Mouse (Mus musculus): Measurements from ENCODE around the gene Cep44. TPM values are rescaled to one million over a fixed set of nuclear protein-coding genes. Genes with fewer than 3 reads are reported as not detected.
A peak's percentile ranks its signal among the peaks of the same experiment; 100 is the strongest.

Cep44 gene
- polyA plus RNA-seq, 1 experiment from 2014 or later: 36.4 TPM

- ATAC-seq (ENCODE audit: insufficient read depth, low FRiP score): no peak
- H3K4me3 ChIP-seq (replicated peaks; ENCODE audit: low read length): peak overlapping the region; percentile 97
- no peaks in the 10 kb centered on the region for H3K27me3 ChIP-seq (ENCODE audit: control insufficient read depth, insufficient read depth, low read length)
- peaks cover 11% of the 10 kb centered on the region for H3K4me1 ChIP-seq (ENCODE audit: control insufficient read depth, insufficient read depth, low read length)
- no peaks in the 10 kb centered on the region for H3K9me3 ChIP-seq (replicated peaks; ENCODE audit: control insufficient read depth, low read length)
- no peaks in the 10 kb centered on the region for H3K36me3 ChIP-seq (ENCODE audit: control insufficient read depth, insufficient read depth, low read length)
- no peak overlapping the region for H3K27ac ChIP-seq (ENCODE audit: low read length)
- peak overlapping the region; percentile 60 for H3K4me2 ChIP-seq (ENCODE audit: low read depth, low read length)
- H3K9ac ChIP-seq (ENCODE audit: low read length): peak overlapping the region; percentile 29; the same call in 1 of the 2 replicates
- 25% methylated on average over 10 of the region's 10 CpGs for WGBS
Observed at GRCm38 (mm10) chr8:56552045-56552444, 1.2 kb upstream of the Cep44 start.

- under 1% methylated on average over 28 of the region's 28 CpGs for WGBS
- peak; percentile 98 for ATAC-seq (ENCODE audit: insufficient read depth, low FRiP score)
- H3K4me2 ChIP-seq (ENCODE audit: low read depth, low read length): peak overlapping the region; percentile 60
- peak overlapping the region; percentile 97 for H3K4me3 ChIP-seq (replicated peaks; ENCODE audit: low read length)
- no peaks in the 10 kb centered on the region for H3K36me3 ChIP-seq (ENCODE audit: control insufficient read depth, insufficient read depth, low read length)
- peak overlapping the region; percentile 91 for H3K27ac ChIP-seq (ENCODE audit: low read length)
- peaks cover 11% of the 10 kb centered on the region for H3K4me1 ChIP-seq (ENCODE audit: control insufficient read depth, insufficient read depth, low read length)
- peak overlapping the region; percentile 75 for H3K9ac ChIP-seq (ENCODE audit: low read length)
- H3K9me3 ChIP-seq (replicated peaks; ENCODE audit: control insufficient read depth, low read length): no peaks in the 10 kb centered on the region
- no peaks in the 10 kb centered on the region for H3K27me3 ChIP-seq (ENCODE audit: control insufficient read depth, insufficient read depth, low read length)
Observed at GRCm38 (mm10) chr8:56551361-56551852, 560 bp upstream of the Cep44 start.

GRCm38 (mm10) chr8:56547866-56548265 lies 3.0 kb downstream of the Cep44 start:
- H3K27me3 ChIP-seq (ENCODE audit: control insufficient read depth, insufficient read depth, low read length): no peaks in the 10 kb centered on the region
- no peak overlapping the region for H3K27ac ChIP-seq (ENCODE audit: low read length)
- no peak overlapping the region for H3K9ac ChIP-seq (ENCODE audit: low read length)
- ATAC-seq (ENCODE audit: insufficient read depth, low FRiP score): no peak
- no peak overlapping the region for H3K4me2 ChIP-seq (ENCODE audit: low read depth, low read length)
- no peak overlapping the region for H3K4me3 ChIP-seq (replicated peaks; ENCODE audit: low read length)
- WGBS: 86% methylated on average over 2 of the region's 2 CpGs
- peaks cover 6% of the 10 kb centered on the region; the same call in 1 of the 2 replicates for H3K36me3 ChIP-seq (ENCODE audit: control insufficient read depth, insufficient read depth, low read length)
- peaks cover 11% of the 10 kb centered on the region for H3K4me1 ChIP-seq (ENCODE audit: control insufficient read depth, insufficient read depth, low read length)
- no peaks in the 10 kb centered on the region for H3K9me3 ChIP-seq (replicated peaks; ENCODE audit: control insufficient read depth, low read length)

- no peaks in the 10 kb centered on the region for H3K9me3 ChIP-seq (replicated peaks; ENCODE audit: control insufficient read depth, low read length)
- H3K36me3 ChIP-seq (ENCODE audit: control insufficient read depth, insufficient read depth, low read length): peaks cover 19% of the 10 kb centered on the region; the same call in 1 of the 2 replicates
- 83% methylated on average over 7 of the region's 7 CpGs for WGBS
Observed at GRCm38 (mm10) chr8:56540706-56541105, 10.1 kb downstream of the Cep44 start.

GRCm38 (mm10) chr8:56530359-56530758 lies 20.5 kb downstream of the Cep44 start:
- H3K36me3 ChIP-seq (ENCODE audit: control insufficient read depth, insufficient read depth, low read length): no peaks in the 10 kb centered on the region
- 2% methylated on average over 3 of the region's 3 CpGs for WGBS
- H3K4me2 ChIP-seq (ENCODE audit: low read depth, low read length): no peak overlapping the region

More at GRCm38 (mm10) chr8:56540706-56541105, 10.1 kb downstream of the Cep44 start:
- Histone ChIP-seq H3K27me3 (ENCODE audit: control insufficient read depth, insufficient read depth, low read length) (no peaks in the 10 kb centered on the region), H3K4me1 (ENCODE audit: control insufficient read depth, insufficient read depth, low read length) (no peaks in the 10 kb centered on the region), H3K9ac (ENCODE audit: low read length) (no peak overlapping the region), H3K4me2 (ENCODE audit: low read depth, low read length) (no peak overlapping the region), H3K27ac (ENCODE audit: low read length) (no peak overlapping the region), H3K4me3 (replicated peaks; ENCODE audit: low read length) (no peak overlapping the region)
- ATAC-seq (ENCODE audit: insufficient read depth, low FRiP score): no peak

GRCm38 (mm10) chr8:56528869-56529268 lies 22.0 kb downstream of the Cep44 start:
- Histone ChIP-seq H3K9ac (ENCODE audit: low read length) (no peak overlapping the region), H3K9me3 (replicated peaks; ENCODE audit: control insufficient read depth, low read length) (no peaks in the 10 kb centered on the region), H3K4me1 (ENCODE audit: control insufficient read depth, insufficient read depth, low read length) (no peaks in the 10 kb centered on the region), H3K27ac (ENCODE audit: low read length) (no peak overlapping the region), H3K36me3 (ENCODE audit: control insufficient read depth, insufficient read depth, low read length) (no peaks in the 10 kb centered on the region), H3K4me3 (replicated peaks; ENCODE audit: low read length) (no peak overlapping the region), H3K27me3 (ENCODE audit: control insufficient read depth, insufficient read depth, low read length) (no peaks in the 10 kb centered on the region), H3K4me2 (ENCODE audit: low read depth, low read length) (no peak overlapping the region)
- 68% methylated on average over 6 of the region's 6 CpGs for WGBS
- ATAC-seq (ENCODE audit: insufficient read depth, low FRiP score): no peak

More at GRCm38 (mm10) chr8:56530359-56530758, 20.5 kb downstream of the Cep44 start:
- Histone ChIP-seq H3K9ac (ENCODE audit: low read length) (no peak overlapping the region), H3K4me1 (ENCODE audit: control insufficient read depth, insufficient read depth, low read length) (no peaks in the 10 kb centered on the region), H3K27me3 (ENCODE audit: control insufficient read depth, insufficient read depth, low read length) (no peaks in the 10 kb centered on the region), H3K4me3 (replicated peaks; ENCODE audit: low read length) (no peak overlapping the region), H3K27ac (ENCODE audit: low read length) (no peak overlapping the region), H3K9me3 (replicated peaks; ENCODE audit: control insufficient read depth, low read length) (no peaks in the 10 kb centered on the region)
- ATAC-seq (ENCODE audit: insufficient read depth, low FRiP score): no peak

- no peak for ATAC-seq (ENCODE audit: insufficient read depth, low FRiP score)
- Histone ChIP-seq H3K36me3 (ENCODE audit: control insufficient read depth, insufficient read depth, low read length) (no peaks in the 10 kb centered on the region), H3K4me2 (ENCODE audit: low read depth, low read length) (no peak overlapping the region), H3K9ac (ENCODE audit: low read length) (no peak overlapping the region), H3K27ac (ENCODE audit: low read length) (no peak overlapping the region), H3K27me3 (ENCODE audit: control insufficient read depth, insufficient read depth, low read length) (no peaks in the 10 kb centered on the region), H3K4me3 (replicated peaks; ENCODE audit: low read length) (no peak overlapping the region), H3K9me3 (replicated peaks; ENCODE audit: control insufficient read depth, low read length) (no peaks in the 10 kb centered on the region), H3K4me1 (ENCODE audit: control insufficient read depth, insufficient read depth, low read length) (no peaks in the 10 kb centered on the region)
- 83% methylated on average over 4 of the region's 4 CpGs for WGBS
Observed at GRCm38 (mm10) chr8:56521051-56521450, 29.8 kb downstream of the Cep44 start.

- no peaks in the 10 kb centered on the region for H3K4me1 ChIP-seq (ENCODE audit: control insufficient read depth, insufficient read depth, low read length)
- no peaks in the 10 kb centered on the region for H3K27me3 ChIP-seq (ENCODE audit: control insufficient read depth, insufficient read depth, low read length)
- H3K27ac ChIP-seq (ENCODE audit: low read length): no peak overlapping the region
- no peak overlapping the region for H3K4me2 ChIP-seq (ENCODE audit: low read depth, low read length)
- H3K4me3 ChIP-seq (replicated peaks; ENCODE audit: low read length): no peak overlapping the region
- no peaks in the 10 kb centered on the region for H3K9me3 ChIP-seq (replicated peaks; ENCODE audit: control insufficient read depth, low read length)
- 75% methylated on average over 2 of the region's 2 CpGs for WGBS
- H3K9ac ChIP-seq (ENCODE audit: low read length): no peak overlapping the region
- ATAC-seq (ENCODE audit: insufficient read depth, low FRiP score): no peak
- no peaks in the 10 kb centered on the region for H3K36me3 ChIP-seq (ENCODE audit: control insufficient read depth, insufficient read depth, low read length)
Observed at GRCm38 (mm10) chr8:56520249-56520648, 30.6 kb downstream of the Cep44 start.

- Histone ChIP-seq H3K9ac (ENCODE audit: low read length) (no peak overlapping the region), H3K4me2 (ENCODE audit: low read depth, low read length) (no peak overlapping the region), H3K36me3 (ENCODE audit: control insufficient read depth, insufficient read depth, low read length) (no peaks in the 10 kb centered on the region), H3K27ac (ENCODE audit: low read length) (no peak overlapping the region), H3K27me3 (ENCODE audit: control insufficient read depth, insufficient read depth, low read length) (no peaks in the 10 kb centered on the region), H3K4me1 (ENCODE audit: control insufficient read depth, insufficient read depth, low read length) (no peaks in the 10 kb centered on the region), H3K4me3 (replicated peaks; ENCODE audit: low read length) (no peak overlapping the region), H3K9me3 (replicated peaks; ENCODE audit: control insufficient read depth, low read length) (no peaks in the 10 kb centered on the region)
- no peak for ATAC-seq (ENCODE audit: insufficient read depth, low FRiP score)
- WGBS: 60% methylated on average over 6 of the region's 6 CpGs
Observed at GRCm38 (mm10) chr8:56518848-56519247, 32.0 kb downstream of the Cep44 start.
